Mouse (Mus musculus) lung, postnatal 14 days (tissue): ENCODE measurements around the gene Gm21882.
"Not testable (repeated sequence)": the region's sequence is repeated elsewhere in the genome, so short reads cannot be mapped to it uniquely, and the experiment has no call there.

Experiments
- DNase-seq: peaks from one replicate; pipeline ENCODE4 v3.0.0; 2021

The Gm21882 gene

DNA sequence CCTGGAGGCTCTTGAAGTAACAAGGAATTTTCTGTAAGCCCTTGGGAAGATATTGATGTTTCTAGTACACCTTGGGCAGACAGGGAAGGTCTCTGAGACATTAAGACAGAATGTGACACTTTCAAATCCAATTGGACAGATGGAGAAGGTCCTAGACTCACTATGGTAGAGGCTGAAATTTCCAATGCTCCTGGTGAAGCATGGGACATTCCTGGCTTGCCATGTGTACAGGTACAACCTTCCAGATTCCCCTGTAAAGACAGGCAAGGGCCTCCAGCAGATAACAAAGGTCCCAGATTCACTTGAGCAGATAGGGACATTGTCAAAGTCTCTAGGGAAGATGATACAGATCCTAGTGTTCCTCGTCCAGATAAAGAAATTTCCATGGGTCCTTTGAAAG lies at the start of gene Gm21882:
TSS of gene Gm21882 (minus strand) at position 101 of the 400 bp plus-strand sequence.
- DNase-seq: not testable (repeated sequence)
